Mouse (Mus musculus): ENCODE data around the gene Pwwp2b. TPM values are rescaled to one million over a fixed set of nuclear protein-coding genes. Genes with fewer than 3 reads are reported as not detected.

The Pwwp2b gene
- polyA plus RNA-seq, 1 experiment: 10.9 TPM

DNA sequence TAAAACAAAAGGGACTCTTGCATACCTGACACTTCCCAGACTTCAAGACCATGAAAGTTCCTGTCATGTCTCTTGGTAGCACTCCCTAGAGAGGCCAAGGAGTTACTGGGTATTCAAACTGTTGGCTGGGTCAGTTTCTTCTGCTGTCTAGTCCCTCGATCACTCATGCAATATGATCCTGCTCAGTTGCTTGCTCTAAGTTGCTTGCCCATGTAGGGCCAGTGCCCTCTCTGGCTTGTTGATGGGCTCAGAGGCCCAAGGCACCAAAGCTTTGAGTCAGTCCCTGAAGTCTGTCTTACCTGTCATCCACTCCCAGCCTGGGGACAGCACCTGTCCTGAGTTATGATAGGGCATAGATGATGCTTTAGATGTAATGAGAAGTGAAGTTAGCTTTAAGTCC is 22.5 kb downstream of the Pwwp2b start:
- Histone ChIP-seq H3K4me3 (ENCODE audit: insufficient read depth, low read length) (no peak overlapping the region), H3K27ac (ENCODE audit: insufficient read depth, low read length) (no peak overlapping the region), H3K4me1 (ENCODE audit: control insufficient read depth, insufficient read depth, low read length) (peaks cover 19% of the 10 kb centered on the region)
- no peak for TF ChIP-seq POLR2A (IDR thresholded peaks at IDR 0.05; ENCODE audit: extremely low read depth, insufficient read depth, low read length)
- no peak for TF ChIP-seq CTCF (IDR thresholded peaks at IDR 0.05; ENCODE audit: extremely low read depth, insufficient read depth, low read length)

DNA sequence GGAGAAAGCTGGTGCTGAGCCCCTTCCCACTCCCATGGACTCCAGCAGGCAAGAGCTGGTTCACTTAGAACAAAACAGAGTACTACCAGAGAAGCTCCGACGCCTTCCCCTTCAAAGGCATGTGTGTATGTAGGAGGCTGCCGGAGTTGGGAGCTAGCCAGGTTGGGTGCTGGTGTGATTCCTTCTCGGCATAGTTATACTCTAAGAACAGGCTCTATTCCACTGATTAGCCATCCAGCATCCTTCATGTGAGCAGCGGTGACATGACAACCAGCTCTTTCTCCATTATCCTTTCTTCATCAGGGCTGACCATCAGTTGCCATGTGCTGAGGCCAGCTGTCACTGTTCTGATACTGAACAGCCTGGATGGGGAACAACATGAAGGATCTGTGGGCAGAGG is 23.6 kb downstream of the Pwwp2b start:
- H3K4me1 ChIP-seq (ENCODE audit: control insufficient read depth, insufficient read depth, low read length): peaks cover 19% of the 10 kb centered on the region
- no peak overlapping the region for H3K27ac ChIP-seq (ENCODE audit: insufficient read depth, low read length)
- TF ChIP-seq POLR2A (IDR thresholded peaks at IDR 0.05; ENCODE audit: extremely low read depth, insufficient read depth, low read length): no peak
- no peak for TF ChIP-seq CTCF (IDR thresholded peaks at IDR 0.05; ENCODE audit: extremely low read depth, insufficient read depth, low read length)
- no peak overlapping the region for H3K4me3 ChIP-seq (ENCODE audit: insufficient read depth, low read length)

DNA sequence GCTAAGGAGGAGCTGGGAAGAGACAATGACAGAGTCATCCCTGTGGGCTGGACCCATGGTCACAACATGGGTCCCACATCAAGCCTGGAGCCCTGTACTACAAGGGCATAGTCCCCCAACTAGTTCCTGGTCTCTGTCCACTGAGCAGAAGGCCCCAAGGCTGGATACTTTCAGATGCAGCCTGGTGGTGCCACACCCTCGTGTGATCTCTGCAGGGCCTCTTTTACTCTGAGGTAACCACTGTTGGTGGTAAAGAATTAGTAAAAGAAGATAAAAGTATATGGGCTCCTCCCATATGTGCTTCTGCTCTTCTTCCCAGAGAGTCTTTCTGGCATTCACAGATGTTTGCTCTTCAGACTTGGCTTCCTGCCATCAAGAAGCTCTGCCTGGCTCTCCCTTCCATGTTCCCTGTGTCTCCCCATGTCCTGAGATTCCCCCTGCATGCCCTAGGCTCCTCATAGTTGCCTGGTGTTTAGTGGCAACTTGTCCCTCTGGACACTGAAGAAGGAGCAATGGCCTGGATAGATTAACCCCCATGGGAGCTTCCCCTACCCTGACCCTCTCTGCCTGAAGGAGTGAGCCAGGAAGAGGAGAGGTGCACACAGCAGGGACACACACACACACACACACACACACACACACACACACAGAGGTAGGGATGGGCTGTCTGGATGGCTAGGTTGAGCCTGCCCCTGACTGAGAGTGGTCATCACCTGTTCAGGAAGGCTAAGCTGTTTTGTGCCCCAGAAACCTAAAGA is 24.5 kb downstream of the Pwwp2b start:
- TF ChIP-seq CTCF (IDR thresholded peaks at IDR 0.05; ENCODE audit: extremely low read depth, insufficient read depth, low read length) (no peak), POLR2A (IDR thresholded peaks at IDR 0.05; ENCODE audit: extremely low read depth, insufficient read depth, low read length) (no peak)
- Histone ChIP-seq H3K4me1 (ENCODE audit: control insufficient read depth, insufficient read depth, low read length) (peaks cover 19% of the 10 kb centered on the region), H3K27ac (ENCODE audit: insufficient read depth, low read length) (no peak overlapping the region), H3K4me3 (ENCODE audit: insufficient read depth, low read length) (no peak overlapping the region)

DNA sequence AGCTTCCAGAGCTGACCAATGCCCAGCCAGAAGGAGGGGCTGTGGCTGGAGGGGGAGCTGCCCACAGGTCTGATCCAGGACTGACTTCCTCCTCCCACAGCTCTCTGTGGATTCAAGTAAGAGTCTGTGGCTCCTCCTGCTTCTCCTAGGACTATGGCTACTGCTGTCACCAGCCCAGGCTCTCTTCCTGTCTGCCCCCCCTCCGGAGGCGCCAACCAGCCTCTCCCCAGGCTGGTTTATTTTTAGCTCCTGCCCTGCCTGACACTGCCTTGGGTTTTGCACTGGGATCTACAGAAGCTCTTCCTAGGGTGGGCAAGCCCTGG is 25.1 kb downstream of the Pwwp2b start:
- no peak overlapping the region for H3K4me3 ChIP-seq (ENCODE audit: insufficient read depth, low read length)
- peaks cover 19% of the 10 kb centered on the region for H3K4me1 ChIP-seq (ENCODE audit: control insufficient read depth, insufficient read depth, low read length)
- H3K27ac ChIP-seq (ENCODE audit: insufficient read depth, low read length): 0 out of 2 replicates have a peak overlapping the region, but pooled peaks have one; percentile 8
- no peak for TF ChIP-seq CTCF (IDR thresholded peaks at IDR 0.05; ENCODE audit: extremely low read depth, insufficient read depth, low read length)

DNA sequence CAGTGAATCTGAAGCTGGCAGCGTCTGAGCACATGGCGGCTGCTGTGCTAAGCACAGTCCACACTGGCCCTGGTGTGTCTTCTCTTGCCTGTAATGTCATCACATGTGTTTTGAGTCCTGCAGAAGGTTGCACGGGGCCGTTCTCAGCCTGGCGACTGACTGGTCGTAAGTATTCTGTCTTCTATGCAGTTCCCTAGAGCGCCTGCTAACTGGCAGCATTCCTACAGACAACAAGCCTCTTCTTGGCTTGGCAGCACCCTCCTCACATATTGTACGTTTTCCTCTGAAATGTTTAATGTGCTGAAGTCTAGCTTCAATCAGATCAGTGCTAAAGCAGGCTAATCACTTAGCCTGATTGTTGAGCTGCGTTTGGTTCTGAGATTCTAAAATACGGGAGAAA is 27.3 kb downstream of the Pwwp2b start:
- TF ChIP-seq POLR2A (IDR thresholded peaks at IDR 0.05; ENCODE audit: extremely low read depth, insufficient read depth, low read length) (no peak), CTCF (IDR thresholded peaks at IDR 0.05; ENCODE audit: extremely low read depth, insufficient read depth, low read length) (no peak)
- Histone ChIP-seq H3K4me3 (ENCODE audit: insufficient read depth, low read length) (no peak overlapping the region), H3K4me1 (ENCODE audit: control insufficient read depth, insufficient read depth, low read length) (peaks cover 19% of the 10 kb centered on the region), H3K27ac (ENCODE audit: insufficient read depth, low read length) (no peak overlapping the region)

DNA sequence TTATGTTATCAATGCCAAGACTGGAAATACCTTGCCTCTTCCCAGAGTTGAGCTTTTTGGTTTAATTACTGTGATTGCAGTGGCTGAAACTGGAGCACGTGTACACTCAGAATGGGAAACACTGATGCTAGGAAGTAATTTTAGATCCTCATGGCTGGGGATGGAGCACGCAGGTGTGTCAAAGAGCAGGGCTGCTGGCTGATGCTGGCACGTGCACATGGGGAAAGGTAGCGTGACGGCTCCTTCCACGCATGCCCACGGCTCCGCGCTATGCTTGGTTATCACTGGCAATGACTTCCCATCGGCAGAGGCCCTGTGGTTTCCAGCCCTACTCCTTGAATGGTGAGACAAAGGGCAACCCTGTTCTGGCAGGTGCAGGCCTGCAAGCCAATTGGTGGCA is 27.9 kb downstream of the Pwwp2b start:
- H3K4me1 ChIP-seq (ENCODE audit: control insufficient read depth, insufficient read depth, low read length): peaks cover 19% of the 10 kb centered on the region
- no peak overlapping the region for H3K27ac ChIP-seq (ENCODE audit: insufficient read depth, low read length)
- TF ChIP-seq CTCF (IDR thresholded peaks at IDR 0.05; ENCODE audit: extremely low read depth, insufficient read depth, low read length) (no peak), POLR2A (IDR thresholded peaks at IDR 0.05; ENCODE audit: extremely low read depth, insufficient read depth, low read length) (no peak)
- H3K4me3 ChIP-seq (ENCODE audit: insufficient read depth, low read length): no peak overlapping the region

DNA sequence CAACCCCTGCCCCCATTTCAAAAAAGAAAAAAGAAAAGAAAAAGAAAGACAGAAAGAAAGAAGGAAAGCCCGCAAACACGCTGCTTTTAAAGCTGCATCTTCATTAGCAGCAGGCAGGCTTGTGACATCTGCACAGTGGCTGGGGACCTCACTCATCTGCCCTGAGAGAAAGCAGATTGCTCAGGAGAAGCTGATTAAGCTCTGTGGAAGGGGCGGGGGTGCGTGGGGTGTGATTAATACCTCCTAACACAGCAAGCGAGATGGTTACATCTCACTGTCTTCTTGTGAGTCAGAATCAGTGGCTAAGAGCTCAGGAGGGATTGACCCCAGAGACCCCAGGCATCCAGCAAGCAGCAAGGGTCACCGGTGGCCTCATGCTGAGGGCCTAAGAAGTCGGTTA is 29.3 kb downstream of the Pwwp2b start:
- peaks cover 14% of the 10 kb centered on the region for H3K4me1 ChIP-seq (ENCODE audit: control insufficient read depth, insufficient read depth, low read length)
- no peak overlapping the region for H3K27ac ChIP-seq (ENCODE audit: insufficient read depth, low read length)
- H3K4me3 ChIP-seq (ENCODE audit: insufficient read depth, low read length): no peak overlapping the region
- TF ChIP-seq POLR2A (IDR thresholded peaks at IDR 0.05; ENCODE audit: extremely low read depth, insufficient read depth, low read length) (no peak), CTCF (IDR thresholded peaks at IDR 0.05; ENCODE audit: extremely low read depth, insufficient read depth, low read length) (no peak)

DNA sequence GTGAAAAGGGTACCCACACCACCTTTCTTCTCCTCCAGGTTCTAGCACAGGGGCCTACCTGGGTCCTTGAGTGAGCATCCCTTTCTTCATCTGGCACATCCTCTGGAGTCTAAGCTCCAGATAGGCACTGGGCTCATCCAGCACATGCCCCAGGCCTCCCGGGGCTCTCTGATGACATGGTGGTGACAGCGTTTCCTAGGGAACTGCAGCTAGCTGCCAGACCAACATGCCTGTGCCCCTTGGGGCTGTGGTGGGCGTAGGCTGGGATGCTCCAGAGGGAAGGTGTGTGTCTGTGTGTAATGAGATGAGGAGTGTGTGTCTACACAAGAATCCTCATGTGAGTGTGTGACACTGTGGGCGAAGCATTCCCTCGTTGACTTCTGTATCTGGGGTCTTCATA is 31.3 kb downstream of the Pwwp2b start:
- Histone ChIP-seq H3K4me3 (ENCODE audit: insufficient read depth, low read length) (no peak overlapping the region), H3K27ac (ENCODE audit: insufficient read depth, low read length) (no peak overlapping the region), H3K4me1 (ENCODE audit: control insufficient read depth, insufficient read depth, low read length) (peaks cover 5% of the 10 kb centered on the region; the same call in 1 of the 2 replicates)
- no peak for TF ChIP-seq POLR2A (IDR thresholded peaks at IDR 0.05; ENCODE audit: extremely low read depth, insufficient read depth, low read length)
- TF ChIP-seq CTCF (IDR thresholded peaks at IDR 0.05; ENCODE audit: extremely low read depth, insufficient read depth, low read length): no peak

DNA sequence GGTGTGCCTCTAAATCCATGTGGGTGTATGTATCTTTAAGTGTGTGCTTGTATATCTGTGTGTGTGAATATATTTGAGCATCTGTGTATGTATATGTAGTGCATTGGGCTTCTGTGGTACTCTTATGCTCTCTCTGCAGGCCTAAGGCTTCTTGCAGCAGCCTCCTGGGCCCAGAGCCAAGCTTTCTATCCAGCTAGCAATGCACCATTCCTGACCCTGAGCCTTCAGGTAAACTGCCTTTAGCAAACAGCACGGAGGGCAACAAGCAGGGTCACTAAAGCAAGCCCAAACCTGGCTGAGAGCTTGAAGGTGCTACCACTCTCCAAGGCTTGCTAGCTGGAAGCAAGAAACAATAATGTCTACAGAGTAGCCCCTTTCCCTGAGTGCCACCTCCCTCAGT is 31.8 kb downstream of the Pwwp2b start:
- Histone ChIP-seq H3K4me3 (ENCODE audit: insufficient read depth, low read length) (no peak overlapping the region), H3K4me1 (ENCODE audit: control insufficient read depth, insufficient read depth, low read length) (peaks cover 5% of the 10 kb centered on the region; the same call in 1 of the 2 replicates), H3K27ac (ENCODE audit: insufficient read depth, low read length) (no peak overlapping the region)
- TF ChIP-seq CTCF (IDR thresholded peaks at IDR 0.05; ENCODE audit: extremely low read depth, insufficient read depth, low read length) (no peak), POLR2A (IDR thresholded peaks at IDR 0.05; ENCODE audit: extremely low read depth, insufficient read depth, low read length) (no peak)

DNA sequence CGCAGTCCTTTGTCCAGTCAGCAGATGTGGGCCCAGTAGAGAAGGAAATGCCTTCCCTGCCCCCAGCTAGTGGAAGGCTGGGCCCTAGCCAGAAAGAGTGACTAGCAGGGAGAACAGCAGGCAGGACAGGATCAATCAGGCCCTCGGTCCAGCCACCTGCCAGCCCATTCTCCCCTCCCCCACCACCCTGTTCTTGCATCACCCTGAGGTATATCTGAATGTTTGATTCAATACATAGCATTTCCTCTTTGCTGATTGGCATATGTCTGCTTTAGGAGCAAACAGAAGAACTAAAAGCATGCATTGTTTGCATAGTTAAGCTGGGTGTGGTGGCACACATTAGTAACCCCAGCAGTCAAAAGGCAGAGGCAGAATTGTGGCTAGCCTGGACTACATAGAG is 32.9 kb downstream of the Pwwp2b start:
- Histone ChIP-seq H3K4me1 (ENCODE audit: control insufficient read depth, insufficient read depth, low read length) (no peaks in the 10 kb centered on the region), H3K27ac (ENCODE audit: insufficient read depth, low read length) (no peak overlapping the region), H3K4me3 (ENCODE audit: insufficient read depth, low read length) (no peak overlapping the region)
- no peak for TF ChIP-seq CTCF (IDR thresholded peaks at IDR 0.05; ENCODE audit: extremely low read depth, insufficient read depth, low read length)
- TF ChIP-seq POLR2A (IDR thresholded peaks at IDR 0.05; ENCODE audit: extremely low read depth, insufficient read depth, low read length): no peak

All from cortical plate, adult 2 months (tissue).